Mouse (Mus musculus) limb, embryonic 15.5 days (tissue): Measurements from ENCODE around the gene Osgin1. TPM values are rescaled to one million over a fixed set of nuclear protein-coding genes. Genes with fewer than 3 reads are reported as not detected.

Source experiments
- ATAC-seq: fragments of 200-750 bp; cut with Nextera tagmentation; 2 replicates; pipeline ENCODE4 v1.8.0; 2017; ENCODE audit warnings: low read depth, moderate TSS enrichment; ENCODE audit not compliant: insufficient number of reproducible peaks, low FRiP score, low TSS enrichment
- H3K27ac ChIP-seq: fragments of 300-500 bp; sonication (generic); 2 replicates; pipeline ENCODE4 v1.5.1; 2015; ENCODE audit warnings: moderate library complexity, mild to moderate bottlenecking, inconsistent platforms
- H3K27me3 ChIP-seq: fragments of 300-500 bp; sonication (generic); 2 replicates; pipeline ENCODE4 v1.6.1; 2015; ENCODE audit warnings: inconsistent platforms
- H3K36me3 ChIP-seq: fragments of 300-500 bp; sonication (generic); 2 replicates; pipeline ENCODE4 v1.6.1; 2015; ENCODE audit warnings: inconsistent platforms
- H3K4me1 ChIP-seq: fragments of 300-500 bp; sonication (generic); 2 replicates; pipeline ENCODE4 v1.6.1; 2015; ENCODE audit warnings: inconsistent platforms
- H3K4me2 ChIP-seq: fragments of 300-500 bp; sonication (generic); 2 replicates; pipeline ENCODE4 v1.6.1; 2015; ENCODE audit warnings: mild to moderate bottlenecking, inconsistent platforms
- H3K4me3 ChIP-seq: fragments of 300-500 bp; sonication (generic); 2 replicates; pipeline ENCODE4 v1.5.1; 2015; ENCODE audit warnings: mild to moderate bottlenecking, inconsistent platforms
- H3K9ac ChIP-seq: fragments of 300-500 bp; sonication (generic); 2 replicates; pipeline ENCODE4 v1.6.1; 2015; ENCODE audit warnings: inconsistent platforms
- H3K9me3 ChIP-seq: fragments of 300-500 bp; sonication (generic); 2 replicates; pipeline ENCODE4 v1.6.1; 2016; ENCODE audit warnings: inconsistent platforms
- WGBS: fragments of 180-500 bp; shearing (Covaris S2); methylation state at CpG from one replicate; pipeline ENCODE4 v1.1.7; 2015; 5-methylcytosine and 5-hydroxymethylcytosine counted together
- polyA plus RNA-seq: library from polyadenylated mRNA; unstranded; fragments of >200 nt; fragmentation: Nextera tagmentation; extraction: Ambion mirVana; gene quantifications from 2 replicates; pipeline ENCODE4 v1.2.1, GENCODE M21; 2015

The Osgin1 gene
- polyA plus RNA-seq, 1 experiment from 2014 or later, result 2.4 TPM

DNA sequence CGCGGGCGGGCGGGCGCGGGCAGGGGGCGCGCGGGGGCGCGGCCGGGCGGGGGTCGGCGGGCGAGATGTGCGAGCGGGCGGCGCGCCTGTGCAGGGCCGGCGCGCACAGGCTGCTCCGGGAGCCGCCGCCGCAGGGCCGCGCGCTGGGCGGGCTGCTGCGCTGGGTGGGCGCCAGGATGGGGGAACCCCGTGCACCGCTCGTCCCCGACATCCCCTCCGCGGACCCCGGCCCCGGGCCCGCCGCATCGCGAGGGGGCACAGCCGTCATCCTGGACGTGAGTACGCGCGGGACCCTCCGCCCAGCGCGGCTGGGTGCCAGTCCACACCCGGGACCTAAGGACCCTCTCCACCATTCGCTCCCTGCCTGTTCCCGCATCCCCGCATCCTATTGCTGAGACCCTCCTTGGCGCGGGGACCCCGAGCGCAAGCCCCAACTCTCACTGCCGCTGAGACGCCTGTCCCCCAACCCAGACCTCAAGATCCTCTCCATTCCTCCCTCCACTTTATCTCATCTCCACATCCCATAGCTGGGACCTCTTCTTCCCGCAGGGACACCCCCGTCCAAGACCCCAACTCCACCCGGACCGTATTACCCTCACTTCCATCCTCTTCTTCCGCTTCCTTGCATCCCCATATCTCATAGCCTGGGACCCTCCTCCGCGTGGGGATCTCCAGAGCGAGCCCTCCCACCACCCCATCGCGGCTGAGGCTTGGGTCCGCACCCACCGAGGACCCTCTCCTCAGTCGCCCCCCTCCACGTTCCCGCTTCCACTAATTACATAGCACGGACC lies 13.3 kb downstream of the Osgin1 start:
- Histone ChIP-seq H3K4me3 (peak overlapping the region; percentile 64), H3K9me3 (no peaks in the 10 kb centered on the region), H3K9ac (peak overlapping the region; percentile 56), H3K27ac (no peak overlapping the region), H3K27me3 (peaks cover 46% of the 10 kb centered on the region), H3K36me3 (no peaks in the 10 kb centered on the region), H3K4me2 (peak overlapping the region; percentile 97), H3K4me1 (peaks cover 14% of the 10 kb centered on the region)
- no peak for ATAC-seq
- WGBS, result under 1% methylated on average over 52 of the region's 80 CpGs

DNA sequence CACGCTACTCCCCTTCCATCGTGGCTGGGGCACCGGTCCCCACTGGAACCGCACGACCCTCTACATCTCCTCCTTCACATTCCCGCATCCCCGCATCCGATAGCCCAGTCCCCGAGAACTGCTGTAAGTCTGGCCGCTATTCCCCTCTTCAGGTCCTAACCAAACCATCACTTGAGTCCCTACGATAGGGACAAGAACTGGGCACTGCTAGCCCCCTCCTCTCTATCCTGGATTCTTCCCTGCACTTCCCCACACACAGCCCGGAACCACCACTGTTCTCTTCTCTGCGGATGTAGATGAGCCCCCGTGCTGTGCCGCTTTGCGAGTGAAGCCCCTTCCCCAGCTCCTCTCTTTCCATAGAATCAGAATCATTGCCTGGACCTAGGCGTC lies 13.9 kb downstream of the Osgin1 start:
- no peak overlapping the region for H3K27ac ChIP-seq
- H3K4me1 ChIP-seq, result peaks cover 14% of the 10 kb centered on the region
- peak overlapping the region; percentile 64 for H3K4me3 ChIP-seq
- H3K9ac ChIP-seq, result no peak overlapping the region
- H3K27me3 ChIP-seq, result peaks cover 46% of the 10 kb centered on the region
- peak overlapping the region; percentile 97 for H3K4me2 ChIP-seq
- no peak for ATAC-seq
- WGBS, result 3% methylated on average over 17 of the region's 17 CpGs
- no peaks in the 10 kb centered on the region for H3K36me3 ChIP-seq
- H3K9me3 ChIP-seq, result no peaks in the 10 kb centered on the region

DNA sequence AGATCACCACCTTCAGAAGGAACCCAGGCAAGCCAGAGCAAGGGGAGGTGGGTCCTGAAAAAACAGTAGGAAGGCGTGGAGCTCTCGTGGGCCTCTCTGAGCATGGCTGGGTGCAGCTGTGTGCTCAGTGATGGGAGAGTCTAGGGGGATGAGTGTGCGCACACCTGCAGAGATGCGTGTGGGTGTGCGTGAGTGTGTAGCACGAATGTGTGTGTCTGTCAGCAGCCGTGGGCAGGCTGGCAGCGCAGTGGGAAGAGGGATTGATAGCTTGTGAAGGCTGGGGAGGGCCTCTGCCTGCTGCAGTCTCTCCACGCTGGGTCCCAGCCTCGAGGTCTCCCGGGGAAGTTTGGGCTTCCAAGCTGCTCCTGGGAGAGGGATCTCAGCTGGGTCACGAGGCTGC lies 15.7 kb downstream of the Osgin1 start:
- 82% methylated on average over 12 of the region's 12 CpGs for WGBS
- Histone ChIP-seq H3K4me2 (no peak overlapping the region), H3K9me3 (no peaks in the 10 kb centered on the region), H3K9ac (no peak overlapping the region), H3K27me3 (peaks cover 46% of the 10 kb centered on the region), H3K27ac (no peak overlapping the region), H3K4me3 (no peak overlapping the region), H3K4me1 (peaks cover 14% of the 10 kb centered on the region), H3K36me3 (no peaks in the 10 kb centered on the region)
- no peak for ATAC-seq

DNA sequence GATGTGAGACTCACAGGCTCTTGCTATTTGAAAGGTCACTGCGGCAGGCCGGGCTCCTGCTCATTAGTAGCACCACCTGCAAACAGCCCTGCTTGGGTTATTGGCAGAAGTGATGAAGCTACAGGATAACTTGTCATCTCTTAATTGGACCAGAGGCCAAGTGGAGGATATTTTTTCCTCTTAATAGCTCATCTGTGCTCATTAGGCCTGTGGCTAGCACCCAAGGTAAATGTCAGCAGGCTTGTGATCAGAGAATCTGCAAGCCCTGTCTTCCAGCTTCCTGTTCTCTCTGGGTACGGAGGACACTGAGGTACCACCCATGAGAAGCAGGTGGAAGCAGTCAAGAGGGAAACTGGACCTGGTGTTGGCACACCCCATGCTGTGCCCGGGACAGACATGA lies 17.2 kb downstream of the Osgin1 start:
- Histone ChIP-seq H3K27me3 (peaks cover 38% of the 10 kb centered on the region), H3K4me2 (no peak overlapping the region), H3K9ac (no peak overlapping the region), H3K4me3 (no peak overlapping the region), H3K27ac (no peak overlapping the region), H3K36me3 (no peaks in the 10 kb centered on the region), H3K9me3 (no peaks in the 10 kb centered on the region), H3K4me1 (peaks cover 11% of the 10 kb centered on the region)
- 86% methylated on average over 4 of the region's 4 CpGs for WGBS
- ATAC-seq, result no peak

DNA sequence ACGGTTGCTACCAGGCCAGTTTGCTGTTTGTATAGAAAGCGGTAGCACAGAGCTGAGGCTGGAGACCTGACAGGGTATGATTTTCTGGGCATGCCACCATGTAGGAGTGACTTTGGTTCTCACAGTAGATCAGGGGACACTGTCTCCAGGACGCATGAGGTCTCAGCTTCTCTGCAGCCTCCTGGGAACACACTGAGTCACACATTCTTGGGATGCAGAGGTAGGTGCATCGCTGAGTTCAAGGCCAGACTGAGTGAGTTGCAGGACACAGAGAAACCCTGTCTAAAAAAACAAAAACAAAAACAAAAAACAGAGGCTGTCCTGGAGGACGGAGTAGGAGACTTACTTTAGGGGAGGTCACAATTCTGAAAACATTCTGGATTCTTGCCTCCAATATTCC lies 19.0 kb downstream of the Osgin1 start:
- Histone ChIP-seq H3K9ac (no peak overlapping the region), H3K9me3 (no peaks in the 10 kb centered on the region), H3K27me3 (peaks cover 23% of the 10 kb centered on the region), H3K4me2 (no peak overlapping the region), H3K36me3 (no peaks in the 10 kb centered on the region), H3K27ac (no peak overlapping the region), H3K4me1 (no peaks in the 10 kb centered on the region), H3K4me3 (no peak overlapping the region)
- no peak for ATAC-seq
- WGBS, result 83% methylated on average over 5 of the region's 5 CpGs

DNA sequence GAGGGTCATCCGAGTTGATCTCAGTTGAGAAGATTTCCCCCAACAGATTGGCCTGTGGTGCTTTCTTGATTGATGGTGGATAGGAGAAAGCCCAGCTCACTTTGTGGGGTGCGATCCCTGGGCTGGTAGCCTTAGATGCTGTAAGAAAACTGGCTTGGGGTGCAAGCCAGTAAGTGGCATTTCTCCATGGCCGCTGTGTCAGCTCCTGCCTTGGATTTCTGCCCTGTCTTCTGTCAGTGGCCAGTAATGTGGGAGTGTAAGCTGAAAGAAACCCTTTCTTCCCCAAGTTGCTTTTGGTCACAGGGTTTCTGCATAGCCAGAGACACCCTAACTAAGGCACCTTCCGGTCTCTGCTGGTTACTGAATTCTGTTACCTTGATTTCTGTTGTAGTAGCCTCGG lies 22.1 kb downstream of the Osgin1 start:
- Histone ChIP-seq H3K36me3 (no peaks in the 10 kb centered on the region), H3K4me1 (no peaks in the 10 kb centered on the region), H3K9me3 (no peaks in the 10 kb centered on the region), H3K27me3 (no peaks in the 10 kb centered on the region), H3K4me2 (no peak overlapping the region), H3K9ac (no peak overlapping the region), H3K4me3 (no peak overlapping the region), H3K27ac (no peak overlapping the region)
- 75% methylated on average over 5 of the region's 5 CpGs for WGBS
- no peak for ATAC-seq

DNA sequence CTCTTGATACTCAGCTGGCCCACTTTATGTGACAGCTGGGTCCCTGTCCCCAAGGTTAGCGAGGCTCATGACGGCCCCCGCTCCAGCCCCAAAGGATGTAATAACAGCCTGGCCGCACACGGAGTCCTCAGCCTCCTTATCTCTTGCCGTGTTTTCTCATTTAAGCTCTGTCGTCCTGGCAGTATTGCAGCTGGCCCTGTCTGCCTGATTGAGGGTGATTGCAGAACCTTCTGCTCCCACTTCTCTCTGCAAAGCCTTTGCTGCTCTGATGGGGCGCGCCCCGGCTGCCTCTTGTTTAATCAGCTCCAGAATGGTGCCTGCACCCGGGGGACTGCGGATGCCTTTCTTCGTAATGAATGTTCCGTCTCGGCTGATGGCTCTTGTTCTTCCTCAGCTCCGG lies 25.8 kb downstream of the Osgin1 start:
- no peaks in the 10 kb centered on the region for H3K36me3 ChIP-seq
- no peaks in the 10 kb centered on the region for H3K9me3 ChIP-seq
- no peak overlapping the region for H3K27ac ChIP-seq
- no peak overlapping the region for H3K4me2 ChIP-seq
- H3K9ac ChIP-seq, result no peak overlapping the region
- H3K27me3 ChIP-seq, result peaks cover 7% of the 10 kb centered on the region; the same call in 1 of the 2 replicates
- ATAC-seq, result no peak
- no peak overlapping the region for H3K4me3 ChIP-seq
- 50% methylated on average over 16 of the region's 16 CpGs for WGBS
- H3K4me1 ChIP-seq, result 0 out of 2 replicates have a peak, but pooled peaks cover 4% of the 10 kb centered on the region

DNA sequence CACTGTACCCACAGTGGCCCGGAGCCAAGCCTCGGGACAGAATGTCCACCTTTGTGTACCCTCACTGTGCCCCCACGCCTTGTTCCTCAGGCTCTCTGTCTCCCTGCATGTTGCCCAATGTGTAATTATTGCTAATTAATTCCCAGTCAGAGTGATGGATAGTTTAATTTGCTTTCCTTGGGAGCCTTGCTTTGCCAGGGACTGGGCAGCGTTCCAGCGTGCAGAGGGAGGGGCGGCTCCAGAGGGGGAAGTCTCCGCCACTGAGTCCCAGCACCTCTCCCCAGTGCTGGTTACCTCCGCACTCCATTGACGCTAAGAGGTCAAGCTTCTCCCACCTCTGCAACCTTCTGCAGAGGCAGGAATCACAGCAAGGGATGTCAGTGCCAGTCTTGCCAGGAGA lies 27.4 kb downstream of the Osgin1 start:
- H3K9me3 ChIP-seq, result no peaks in the 10 kb centered on the region
- H3K9ac ChIP-seq, result no peak overlapping the region
- H3K4me2 ChIP-seq, result no peak overlapping the region
- H3K27ac ChIP-seq, result no peak overlapping the region
- no peak for ATAC-seq
- no peaks in the 10 kb centered on the region for H3K36me3 ChIP-seq
- peaks cover 24% of the 10 kb centered on the region for H3K27me3 ChIP-seq
- WGBS, result 58% methylated on average over 9 of the region's 9 CpGs
- H3K4me1 ChIP-seq, result peaks cover 13% of the 10 kb centered on the region
- H3K4me3 ChIP-seq, result no peak overlapping the region

DNA sequence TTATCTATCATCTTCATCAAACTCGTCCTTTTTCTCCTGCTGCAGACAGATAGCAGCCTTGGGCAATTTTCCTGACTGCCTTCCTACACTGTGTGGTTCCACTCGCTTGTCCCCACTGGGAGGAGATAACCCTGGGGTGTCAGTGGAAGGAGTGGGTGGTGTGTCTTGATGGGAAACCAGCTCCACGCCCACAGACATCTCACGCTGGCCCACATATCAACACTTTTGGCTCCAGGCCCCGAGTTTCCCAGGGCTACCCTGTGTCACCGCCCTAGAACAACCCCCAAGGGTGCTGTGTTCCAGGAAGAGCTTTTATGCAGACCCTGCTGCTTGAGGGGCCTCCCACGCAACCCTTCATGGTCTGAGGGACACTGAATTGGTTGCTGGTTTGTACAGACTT lies 29.8 kb downstream of the Osgin1 start:
- Histone ChIP-seq H3K4me1 (peaks cover 17% of the 10 kb centered on the region), H3K4me3 (no peak overlapping the region), H3K36me3 (no peaks in the 10 kb centered on the region), H3K27me3 (peaks cover 26% of the 10 kb centered on the region), H3K4me2 (no peak overlapping the region), H3K9ac (no peak overlapping the region), H3K9me3 (no peaks in the 10 kb centered on the region), H3K27ac (no peak overlapping the region)
- ATAC-seq, result no peak
- WGBS, result 56% methylated on average over 7 of the region's 7 CpGs

DNA sequence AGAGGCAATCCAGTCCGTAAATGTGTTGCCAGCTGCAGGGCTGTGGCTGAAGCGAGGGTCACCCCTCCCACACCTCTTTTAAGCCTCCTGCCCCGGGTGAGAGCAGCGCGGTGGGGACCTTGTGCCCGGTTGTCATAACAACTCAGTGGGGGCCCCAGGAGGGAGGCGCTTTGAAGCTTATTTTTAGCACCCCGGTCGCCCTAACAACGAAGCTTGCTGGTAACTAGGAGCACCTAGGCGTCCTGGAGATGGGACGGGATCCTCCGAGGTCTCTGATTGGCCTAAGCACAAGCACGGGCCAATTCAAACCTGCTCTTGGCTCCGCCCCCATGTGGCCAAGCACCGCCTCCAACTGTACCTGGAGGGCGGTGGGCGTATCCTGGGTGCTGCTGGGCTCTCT lies 32.2 kb downstream of the Osgin1 start:
- Histone ChIP-seq H3K9me3 (no peaks in the 10 kb centered on the region), H3K27me3 (peaks cover 26% of the 10 kb centered on the region), H3K36me3 (no peaks in the 10 kb centered on the region), H3K4me2 (peak overlapping the region; percentile 35), H3K9ac (no peak overlapping the region), H3K27ac (no peak overlapping the region), H3K4me3 (no peak overlapping the region; the same call in 1 of the 2 replicates), H3K4me1 (peaks cover 17% of the 10 kb centered on the region)
- ATAC-seq, result no peak
- WGBS, result 3% methylated on average over 18 of the region's 18 CpGs

DNA sequence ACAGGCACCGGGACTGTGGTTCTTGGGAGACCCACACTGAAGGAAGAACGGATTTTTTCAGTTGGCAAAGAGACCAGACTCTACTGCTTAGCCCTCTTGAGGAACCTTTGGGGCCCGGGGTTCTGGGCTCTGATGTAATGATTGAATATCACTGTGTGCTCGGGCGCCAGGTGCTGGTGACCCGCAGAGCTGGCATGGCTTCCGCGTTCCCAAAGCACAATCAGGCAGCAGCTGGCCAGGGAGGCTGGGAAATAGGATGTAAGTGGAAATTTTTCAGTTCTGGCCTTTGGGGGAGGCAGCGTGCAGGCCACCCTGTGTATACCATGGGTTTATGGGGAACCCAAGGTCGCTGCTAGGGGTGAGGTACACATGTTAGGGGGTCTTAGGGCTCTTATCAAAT lies 32.9 kb downstream of the Osgin1 start:
- Histone ChIP-seq H3K4me1 (peaks cover 14% of the 10 kb centered on the region), H3K9me3 (no peaks in the 10 kb centered on the region), H3K27ac (no peak overlapping the region), H3K9ac (no peak overlapping the region), H3K4me3 (no peak overlapping the region), H3K4me2 (no peak overlapping the region), H3K27me3 (peaks cover 26% of the 10 kb centered on the region), H3K36me3 (no peaks in the 10 kb centered on the region)
- ATAC-seq, result no peak
- WGBS, result 72% methylated on average over 10 of the region's 10 CpGs

DNA sequence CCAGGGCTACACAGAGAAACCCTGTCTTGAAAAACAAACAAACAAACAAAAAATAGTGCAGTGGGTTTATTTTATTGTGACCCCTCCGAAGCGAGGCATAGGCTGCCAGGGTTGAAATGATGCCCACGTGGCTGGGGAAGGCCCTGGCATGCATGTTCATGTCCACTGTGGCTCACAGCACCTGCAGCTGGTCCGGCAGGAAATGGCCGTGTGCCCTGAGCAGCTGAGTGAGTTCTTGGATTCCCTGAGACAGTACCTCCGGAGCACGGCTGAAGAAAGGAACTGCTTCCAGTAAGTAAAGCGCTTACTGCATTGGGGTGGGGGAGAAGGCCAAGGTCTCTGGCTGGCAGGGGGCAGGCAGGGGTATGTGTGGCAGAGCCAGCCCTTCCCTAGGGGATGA lies 34.2 kb downstream of the Osgin1 start:
- WGBS, result 82% methylated on average over 8 of the region's 8 CpGs
- H3K27me3 ChIP-seq, result peaks cover 26% of the 10 kb centered on the region

DNA sequence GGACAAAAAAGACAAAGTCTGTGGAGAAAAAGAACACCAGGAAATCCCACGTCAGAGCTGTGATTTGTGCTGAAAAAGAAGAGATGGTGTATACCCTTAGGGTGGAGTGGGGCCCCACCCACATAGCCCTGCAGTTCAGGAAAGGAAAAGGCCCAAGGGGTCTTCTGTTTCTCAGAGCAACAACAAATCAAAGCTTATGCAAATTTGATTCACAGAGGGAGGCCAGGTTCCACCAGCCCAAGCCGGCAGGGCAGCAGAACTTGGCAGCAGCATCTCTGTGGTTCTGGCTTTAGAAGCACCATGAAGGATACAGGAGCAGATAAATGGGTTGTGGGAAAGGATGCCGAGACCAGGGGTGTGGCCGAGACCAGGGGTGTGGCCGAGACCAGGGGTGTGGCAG lies 44.8 kb downstream of the Osgin1 start:
- no peaks in the 10 kb centered on the region for H3K9me3 ChIP-seq

More for the DNA sequence above, 34.2 kb downstream of the Osgin1 start:
- Histone ChIP-seq H3K36me3 (no peaks in the 10 kb centered on the region), H3K27ac (no peak overlapping the region), H3K9me3 (no peaks in the 10 kb centered on the region), H3K4me2 (no peak overlapping the region), H3K4me1 (peaks cover 14% of the 10 kb centered on the region), H3K9ac (no peak overlapping the region), H3K4me3 (no peak overlapping the region)
- ATAC-seq, result no peak

More for the DNA sequence above, 44.8 kb downstream of the Osgin1 start:
- Histone ChIP-seq H3K4me1 (no peaks in the 10 kb centered on the region), H3K4me2 (no peak overlapping the region), H3K27me3 (no peaks in the 10 kb centered on the region), H3K36me3 (no peaks in the 10 kb centered on the region), H3K27ac (no peak overlapping the region), H3K4me3 (no peak overlapping the region), H3K9ac (no peak overlapping the region)
- no peak for ATAC-seq
- WGBS, result 16% methylated on average over 5 of the region's 5 CpGs
